Mouse (Mus musculus): ENCODE data around the gene Bmpr1a.
"Not testable (repeated sequence)": the region's sequence is repeated elsewhere in the genome, so short reads cannot be mapped to it uniquely, and the experiment has no call there.

The Bmpr1a gene

DNA sequence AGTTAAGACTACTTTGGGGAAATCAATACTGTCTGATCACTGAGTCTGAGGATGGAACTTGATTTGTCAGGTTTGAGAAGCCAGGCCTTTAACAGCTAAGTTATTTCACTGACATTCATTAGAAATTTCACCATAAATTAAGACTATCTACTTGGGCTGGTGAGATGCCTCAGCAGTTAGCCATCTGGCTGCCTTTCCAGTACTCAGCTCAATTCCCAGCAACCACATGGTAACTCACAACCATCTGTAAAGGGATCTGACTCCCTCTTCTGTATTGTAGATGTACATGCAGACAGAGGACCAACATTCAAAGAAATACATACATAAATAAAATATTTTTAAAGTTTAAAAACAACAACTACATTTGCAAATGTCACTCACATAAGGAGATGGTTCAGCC is 51.3 kb downstream of the Bmpr1a start:
- DNase-seq (ENCODE audit: low read depth, low spot score) = no peak

DNA sequence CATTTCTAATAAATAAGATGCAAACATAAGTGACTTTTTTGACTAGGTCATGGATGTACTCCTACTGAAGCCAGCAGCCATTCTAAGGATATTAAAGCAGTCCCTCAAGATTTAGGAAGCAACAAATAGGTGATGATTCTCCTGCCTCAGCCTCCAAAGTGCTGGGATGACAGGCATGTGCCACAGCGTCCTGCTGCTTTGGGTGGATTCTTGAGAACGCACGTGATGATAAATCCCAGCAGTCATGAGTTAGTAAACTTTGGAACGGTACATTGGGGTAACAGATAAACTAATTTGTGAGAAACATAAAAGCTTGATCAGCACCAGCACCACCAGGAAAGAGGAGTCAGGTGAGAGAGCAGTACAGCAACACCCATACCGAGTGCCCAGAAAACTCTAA is 52.7 kb downstream of the Bmpr1a start:
- no peak for DNase-seq (ENCODE audit: low read depth, low spot score)

DNA sequence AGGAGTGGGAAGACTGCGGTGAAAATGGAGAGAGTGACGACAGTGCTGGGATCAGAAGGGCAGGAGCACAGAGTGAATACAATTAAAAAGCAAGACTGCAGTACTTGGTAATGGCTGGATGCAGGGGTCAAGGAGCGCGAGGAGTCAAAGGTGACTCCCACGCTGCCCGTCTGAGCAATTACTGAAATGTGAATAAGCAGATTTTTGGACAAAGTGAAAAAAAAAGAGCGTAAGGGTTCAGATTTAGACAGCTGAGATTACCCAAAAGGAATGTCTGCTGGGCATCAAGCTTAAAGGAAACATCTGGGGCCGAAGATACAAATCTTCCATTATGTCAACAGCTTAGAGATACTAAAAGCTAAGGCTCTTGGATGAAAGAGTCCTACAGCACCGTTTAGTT is 53.3 kb downstream of the Bmpr1a start:
- no peak for DNase-seq (ENCODE audit: low read depth, low spot score)

DNA sequence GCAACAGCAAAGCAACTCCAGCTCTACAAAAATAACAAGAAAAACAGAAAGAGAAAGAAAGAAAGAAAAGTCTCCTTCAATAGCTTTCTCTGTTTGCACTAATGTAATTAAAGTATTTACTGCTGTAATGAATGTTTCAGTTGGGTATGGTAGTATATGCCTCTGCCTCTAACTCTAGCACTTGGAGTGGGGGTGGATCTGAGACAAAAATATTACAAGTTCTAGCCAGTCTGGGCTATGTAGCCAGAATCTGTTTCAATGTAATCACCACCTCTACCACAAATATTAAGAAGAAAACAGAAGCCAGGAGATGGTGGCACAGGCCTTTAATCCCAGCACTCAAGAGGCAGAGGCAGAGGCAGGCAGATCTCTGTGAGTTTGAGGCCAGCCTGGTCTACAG is 54.7 kb downstream of the Bmpr1a start:
- no peak for DNase-seq (ENCODE audit: low read depth, low spot score)

DNA sequence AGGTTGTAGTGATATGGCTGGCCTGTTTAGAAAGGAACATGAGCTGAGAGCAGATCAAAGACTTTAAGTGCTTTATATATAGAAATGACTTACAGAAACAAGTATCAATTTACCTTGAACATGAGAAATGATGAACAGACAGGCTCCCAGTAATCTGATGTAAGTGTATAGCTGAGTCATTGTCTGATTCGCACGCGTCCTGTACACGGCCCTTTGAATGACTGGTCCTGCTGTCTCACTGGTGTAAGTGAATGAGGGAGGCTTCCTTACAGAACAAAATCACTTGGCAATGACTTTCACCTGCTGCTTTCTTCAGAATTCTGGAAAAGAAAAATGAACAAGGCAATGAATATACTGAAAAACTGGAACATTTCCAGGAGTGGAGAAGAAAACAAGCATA is 55.5 kb downstream of the Bmpr1a start:
- no peak for DNase-seq (ENCODE audit: low read depth, low spot score)

DNA sequence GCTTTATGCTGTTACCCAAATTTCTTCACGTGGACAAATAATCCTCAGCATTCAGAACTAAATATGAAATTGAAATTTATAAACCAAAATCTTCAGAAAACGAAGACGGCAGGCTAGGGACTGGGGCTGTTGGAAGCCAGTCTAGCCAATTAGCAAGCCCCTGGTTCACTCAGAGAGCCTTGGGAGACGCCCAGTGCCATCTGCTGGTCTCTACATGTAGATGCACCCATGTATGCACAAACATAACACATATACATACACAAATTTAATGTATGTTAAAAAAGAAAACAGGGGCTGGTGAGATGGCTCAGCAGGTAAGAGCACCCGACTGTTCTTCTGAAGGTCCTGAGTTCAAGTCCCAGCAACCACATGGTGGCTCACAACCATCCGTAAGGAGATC is 56.5 kb downstream of the Bmpr1a start:
- no peak for DNase-seq (ENCODE audit: low read depth, low spot score)

DNA sequence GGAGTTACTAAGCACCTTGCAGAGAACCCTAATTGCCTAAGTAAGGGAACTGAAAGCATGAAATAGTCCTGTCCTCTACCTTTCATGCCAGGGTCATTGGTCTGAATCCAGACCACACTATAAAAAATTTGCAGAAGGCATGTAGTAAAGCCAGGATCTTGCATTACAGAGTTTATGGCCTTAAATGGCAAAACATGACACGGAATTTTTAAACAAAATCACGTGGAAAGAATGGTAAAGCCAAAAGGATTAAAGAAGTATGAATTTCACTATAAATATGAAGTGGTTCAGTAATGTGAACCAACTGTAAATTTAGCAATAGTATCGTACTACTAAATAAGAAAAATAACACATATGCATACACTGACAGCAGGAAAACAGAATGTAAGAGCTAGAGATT is 57.8 kb downstream of the Bmpr1a start:
- no peak for DNase-seq (ENCODE audit: low read depth, low spot score)

DNA sequence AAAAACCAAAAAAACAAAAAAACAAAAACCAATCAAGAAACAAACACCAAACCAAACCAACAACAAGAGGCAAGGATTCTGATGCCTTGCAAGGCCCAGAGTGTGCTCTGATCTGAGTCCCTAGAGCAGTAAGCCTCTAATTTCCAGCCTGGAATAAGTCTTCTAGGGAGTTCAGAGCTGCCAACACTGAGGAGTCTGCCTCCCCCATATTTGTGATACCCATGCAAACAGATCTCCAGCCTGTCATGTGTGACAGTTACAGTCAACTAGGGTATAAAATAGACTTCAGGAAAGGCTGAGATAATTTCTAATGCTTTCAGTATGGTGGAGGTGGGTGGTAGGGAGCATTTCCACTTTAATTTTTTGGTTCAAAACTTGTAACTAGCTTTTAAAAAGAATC is 58.2 kb downstream of the Bmpr1a start:
- no peak for DNase-seq (ENCODE audit: low read depth, low spot score)

DNA sequence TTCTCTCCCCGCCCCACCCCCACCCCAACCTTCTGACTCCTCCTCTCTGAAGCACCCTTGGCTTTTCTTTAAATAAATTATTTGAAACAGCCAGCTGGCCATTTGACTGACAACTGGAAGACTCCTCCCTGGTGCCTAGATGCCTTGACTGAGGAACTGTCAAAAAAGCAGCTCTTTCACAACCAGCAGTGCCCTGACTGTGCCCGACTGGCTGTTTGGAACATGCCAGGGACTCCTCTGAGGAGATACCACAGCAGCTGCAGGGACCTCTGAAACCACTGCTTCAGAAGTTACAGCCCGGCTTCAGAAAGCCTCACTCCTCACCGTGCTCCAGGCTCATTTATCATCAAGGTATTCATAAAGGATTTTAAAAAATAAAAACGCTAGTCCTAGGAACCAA is 58.8 kb downstream of the Bmpr1a start:
- peak; percentile 31 for DNase-seq (ENCODE audit: low read depth, low spot score)

DNA sequence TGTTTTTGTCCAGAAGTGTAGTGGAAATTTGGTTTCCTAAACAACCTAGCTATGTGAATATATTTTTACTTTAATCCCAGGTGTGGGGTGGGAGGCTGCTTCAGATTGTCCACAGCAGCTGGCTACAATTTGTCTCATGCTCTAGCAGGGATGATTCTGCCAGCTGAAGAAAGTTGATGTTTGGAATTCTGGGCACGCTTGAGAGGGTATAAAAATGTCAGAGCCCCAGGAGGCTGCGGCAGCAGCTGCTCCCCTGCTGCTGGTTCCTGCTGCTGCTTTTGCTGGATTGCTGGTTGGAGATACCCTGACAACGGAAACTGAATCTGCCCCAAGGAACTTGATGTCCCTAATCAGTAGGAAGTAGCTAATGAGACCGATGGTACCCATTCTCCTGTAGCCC is 60.6 kb downstream of the Bmpr1a start:
- DNase-seq (ENCODE audit: low read depth, low spot score) = peak; percentile 38

DNA sequence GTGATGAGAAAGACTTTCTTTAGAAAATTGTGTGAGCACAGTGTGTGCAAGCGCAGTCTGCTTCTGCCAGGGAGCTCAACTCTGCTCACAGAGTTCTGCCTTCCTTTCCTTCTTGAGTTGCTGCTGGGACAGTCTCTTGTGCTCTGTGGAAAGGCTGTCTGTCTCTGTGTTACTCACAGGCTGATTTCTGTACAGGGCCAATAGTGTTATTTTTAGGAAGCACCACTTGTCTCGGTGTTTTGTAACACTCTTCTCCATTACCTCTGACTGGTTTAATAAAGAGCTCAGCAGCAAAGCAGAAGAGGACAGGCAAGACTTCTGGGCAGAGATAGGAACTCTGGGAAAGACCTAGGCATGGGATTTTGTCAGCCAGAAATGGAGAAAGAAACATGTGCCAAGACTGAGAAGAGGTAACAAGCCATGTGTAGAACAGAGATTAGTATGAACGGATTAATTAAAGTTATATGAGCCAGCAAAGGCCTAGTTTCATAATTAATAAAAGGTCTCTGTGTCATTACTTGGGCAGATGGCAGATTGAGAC is 62.5 kb downstream of the Bmpr1a start:
- DNase-seq (ENCODE audit: low read depth, low spot score) = peak; percentile 83

DNA sequence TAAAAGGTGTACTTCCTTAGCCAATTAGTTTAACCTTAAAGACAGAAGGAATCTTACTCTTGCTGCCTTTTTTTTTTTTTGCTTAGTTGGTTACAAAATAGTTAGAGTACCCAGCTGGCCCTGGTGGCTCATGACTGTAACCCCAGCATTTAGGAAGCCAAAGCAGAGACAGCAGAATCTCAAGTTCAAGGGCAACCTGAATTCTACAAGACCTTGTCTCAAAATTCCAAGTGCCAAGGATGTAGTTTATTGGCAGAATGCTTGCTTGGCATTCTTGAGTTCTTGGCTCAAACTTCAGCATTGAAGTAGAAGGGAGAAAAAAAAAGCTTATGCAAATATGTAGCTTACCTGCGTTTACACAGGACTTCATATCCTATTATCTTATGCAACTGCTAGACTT is 74.1 kb downstream of the Bmpr1a start:
- DNase-seq (ENCODE audit: low read depth, low spot score) = no peak

DNA sequence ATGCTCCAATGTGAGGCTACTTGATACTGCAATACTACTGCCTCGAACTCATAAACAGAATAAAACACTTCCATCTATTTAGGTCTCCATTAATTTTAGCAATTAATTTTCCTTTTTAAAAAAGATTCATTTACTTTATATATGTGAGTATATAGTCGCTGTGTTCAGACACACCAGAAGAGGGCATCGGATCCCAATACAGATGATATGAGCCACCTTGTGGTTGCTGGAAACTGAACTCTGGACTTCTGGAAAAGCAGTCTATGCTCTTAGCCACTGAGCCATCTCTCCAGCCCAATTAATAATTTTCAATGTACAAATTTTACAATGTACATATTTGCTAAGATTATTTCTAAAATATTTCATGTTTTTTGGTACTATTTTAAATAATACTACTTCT is 74.9 kb downstream of the Bmpr1a start:
- DNase-seq (ENCODE audit: low read depth, low spot score) = no peak

DNA sequence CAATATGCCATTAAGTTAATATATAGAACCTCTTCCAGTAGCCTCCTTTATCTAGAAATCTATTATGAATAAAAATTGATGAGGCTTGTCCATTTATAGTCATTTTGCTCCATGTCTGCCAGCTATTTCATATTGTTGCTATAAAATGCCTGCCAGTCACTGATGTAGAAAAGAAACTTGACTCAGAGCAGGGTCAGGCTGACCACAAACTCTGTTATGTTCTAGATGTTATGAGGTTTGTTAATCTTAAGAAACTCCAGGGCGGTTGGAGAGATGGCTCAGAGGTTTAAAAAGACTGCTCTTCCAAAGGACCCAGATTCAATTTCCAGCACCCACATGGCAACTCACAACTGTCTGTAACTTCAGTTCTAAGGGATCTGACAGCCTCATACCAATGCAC is 82.1 kb downstream of the Bmpr1a start:
- no peak for DNase-seq (ENCODE audit: low read depth, low spot score)

DNA sequence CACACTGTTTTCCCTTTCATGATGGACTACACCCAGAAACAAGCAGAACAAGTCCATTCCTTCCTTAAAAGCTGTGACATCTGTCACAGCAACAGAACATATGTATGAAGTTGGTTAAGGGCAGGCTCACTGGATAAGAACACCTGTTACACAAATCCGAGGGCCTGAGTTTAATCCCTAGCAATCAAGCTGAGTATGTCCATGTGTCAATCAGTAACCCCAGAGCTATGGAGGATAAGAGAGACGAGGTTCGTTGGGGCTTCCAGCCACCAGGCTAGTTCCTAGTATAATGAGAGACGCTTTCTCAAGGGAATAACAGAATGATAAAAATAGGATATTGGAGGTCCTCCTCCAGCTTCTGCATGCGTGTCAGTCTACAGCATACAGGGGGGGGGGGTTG is 85.6 kb downstream of the Bmpr1a start:
- no peak for DNase-seq (ENCODE audit: low read depth, low spot score)

DNA sequence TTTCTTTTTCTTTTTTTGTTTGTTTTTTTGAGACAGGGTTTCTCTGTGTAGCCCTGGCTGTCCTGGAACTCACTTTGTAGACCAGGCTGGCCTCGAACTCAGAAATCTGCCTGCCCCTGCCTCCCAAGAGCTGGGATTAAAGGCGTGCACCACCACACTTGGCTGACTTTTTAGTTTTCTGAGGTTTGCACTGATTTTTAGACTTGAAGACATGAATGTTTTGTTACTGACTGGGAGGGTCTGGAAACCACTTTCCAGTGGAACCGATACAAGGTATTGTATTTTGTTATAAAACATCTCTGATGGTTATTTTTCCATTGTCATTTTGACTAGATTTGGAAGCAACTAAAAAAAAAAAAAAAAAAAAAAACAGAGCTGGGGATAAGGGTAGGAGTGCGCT is 86.2 kb downstream of the Bmpr1a start:
- not testable (repeated sequence) for DNase-seq (ENCODE audit: low read depth, low spot score)

DNA sequence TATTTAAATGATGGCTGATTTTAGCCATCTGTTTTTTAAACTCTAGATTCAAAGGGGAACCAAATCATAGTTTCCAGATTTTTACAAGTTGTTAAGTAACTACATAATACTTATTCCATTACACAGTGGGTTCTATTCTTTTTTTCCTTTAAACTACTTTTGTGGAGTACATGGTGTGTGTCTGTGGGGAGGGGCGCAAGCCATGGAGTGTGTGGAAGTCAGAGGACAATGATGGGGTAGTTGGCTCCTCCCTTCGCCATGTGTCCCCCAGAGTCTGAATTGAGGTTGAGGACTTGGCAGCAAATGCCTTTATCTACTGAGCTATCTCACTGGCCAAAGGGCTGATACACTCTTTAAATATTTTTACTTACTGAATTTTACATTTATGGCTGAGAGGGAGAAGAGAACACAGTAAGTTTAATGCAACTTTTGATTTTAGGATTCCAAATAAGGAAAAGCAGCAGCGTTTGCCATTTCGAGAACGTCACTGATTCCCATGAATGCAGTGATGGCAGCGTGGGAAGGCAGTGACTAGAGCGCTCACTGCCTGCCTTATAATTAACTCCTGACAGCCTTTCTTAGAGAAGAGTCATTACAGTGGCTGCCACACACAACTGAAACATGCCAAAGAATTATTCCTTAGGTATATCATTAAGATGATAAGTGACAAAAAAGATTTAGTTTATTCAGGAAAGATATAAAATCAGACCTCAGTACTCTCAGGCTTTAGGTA is 90.8 kb downstream of the Bmpr1a start:
- no peak for DNase-seq (ENCODE audit: low read depth, low spot score)

DNA sequence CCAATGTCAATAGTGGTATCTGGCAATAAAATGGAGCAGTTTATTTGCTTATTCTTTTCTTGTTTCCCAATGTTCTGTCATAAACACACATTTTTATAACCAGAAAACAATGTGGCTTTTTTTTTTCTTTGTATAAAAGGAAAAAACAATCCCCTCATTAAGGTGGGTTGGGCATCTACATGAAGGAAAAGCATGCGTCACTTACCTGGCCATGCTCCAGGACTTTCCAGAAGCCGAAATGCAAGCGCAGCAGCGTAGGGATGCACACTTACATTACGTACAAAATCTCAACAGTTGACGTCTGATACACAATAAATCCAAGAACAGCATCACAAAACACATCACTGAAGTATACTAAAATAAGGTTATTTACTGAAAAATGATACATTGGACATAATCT is 92.4 kb downstream of the Bmpr1a start:
- no peak for DNase-seq (ENCODE audit: low read depth, low spot score)

DNA sequence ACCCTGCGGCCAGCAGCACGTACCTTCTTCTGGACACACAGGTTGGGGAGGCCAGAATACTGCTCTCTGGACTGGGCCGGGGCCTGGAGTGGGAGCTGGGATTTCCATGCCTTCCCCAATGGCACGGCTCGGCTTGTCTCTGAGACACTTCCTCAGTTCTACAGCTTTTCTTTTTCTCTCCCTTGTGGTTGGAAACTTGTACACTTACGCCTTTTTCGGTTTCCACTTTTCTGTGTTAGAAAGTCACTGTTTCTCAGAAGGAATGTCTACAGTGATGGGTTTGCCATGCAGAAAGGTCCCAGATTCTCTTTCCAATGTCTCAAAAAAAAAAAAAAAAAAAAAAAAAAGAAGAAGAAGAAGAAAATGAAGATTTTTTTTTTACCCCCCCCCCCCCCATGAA is 99.7 kb downstream of the Bmpr1a start:
- DNase-seq (ENCODE audit: low read depth, low spot score) = no peak

DNA sequence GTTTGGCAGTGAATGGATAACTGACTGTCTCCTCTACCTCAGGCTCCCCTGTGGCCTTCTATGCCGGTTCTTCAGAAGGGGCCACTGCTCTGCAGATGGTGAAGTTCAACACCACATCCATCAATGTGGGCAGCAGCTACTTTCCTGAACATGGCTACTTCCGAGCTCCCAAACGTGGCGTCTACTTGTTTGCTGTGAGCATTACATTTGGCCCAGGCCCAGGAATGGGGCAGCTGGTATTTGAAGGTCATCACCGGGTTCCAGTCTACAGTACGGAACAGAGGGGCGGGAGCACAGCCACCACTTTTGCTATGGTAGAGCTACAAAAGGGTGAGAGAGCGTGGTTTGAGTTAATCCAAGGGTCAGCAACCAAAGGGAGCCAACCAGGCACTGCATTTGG is 100.3 kb downstream of the Bmpr1a start:
- DNase-seq (ENCODE audit: low read depth, low spot score) = no peak

DNA sequence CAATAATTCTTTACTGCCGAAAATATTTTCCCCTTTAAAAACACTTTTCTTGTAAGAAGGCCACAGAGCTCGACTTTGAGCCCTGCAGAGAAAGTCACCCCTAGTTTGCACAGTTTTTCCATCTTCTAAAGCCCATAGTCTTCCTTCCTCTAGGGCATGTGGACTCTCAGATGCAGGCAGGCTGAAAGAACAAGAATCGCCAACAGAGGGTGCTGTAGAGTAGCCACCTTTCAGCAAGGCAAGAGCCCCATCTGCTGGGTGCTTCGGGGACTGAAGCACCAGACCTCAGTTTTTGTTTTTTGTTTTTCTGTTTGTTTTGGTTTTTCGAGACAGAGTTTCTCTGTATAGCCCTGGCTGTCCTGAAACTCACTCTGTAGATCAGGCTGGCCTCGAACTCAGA is 102.0 kb downstream of the Bmpr1a start:
- peak; percentile 80 for DNase-seq (ENCODE audit: low read depth, low spot score)

DNA sequence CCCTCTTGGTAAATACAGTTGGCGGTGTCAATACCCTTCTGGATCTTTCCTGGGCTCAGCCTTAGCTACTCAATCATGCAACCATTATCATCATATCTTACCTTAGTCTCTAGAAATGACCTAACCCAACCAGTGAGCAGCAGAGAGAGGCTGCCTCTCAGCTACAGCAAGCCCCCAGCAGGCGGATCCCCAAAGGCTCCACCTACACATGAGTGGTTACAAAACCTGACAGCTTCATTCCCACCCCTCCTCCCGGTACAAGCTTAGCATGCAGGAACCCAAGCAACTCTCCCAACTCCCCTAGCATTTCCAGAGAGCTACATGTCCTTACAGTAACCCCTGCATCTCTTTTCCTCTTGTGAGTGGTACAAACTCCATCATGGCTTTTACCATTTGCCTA is 103.1 kb downstream of the Bmpr1a start:
- no peak for DNase-seq (ENCODE audit: low read depth, low spot score)

DNA sequence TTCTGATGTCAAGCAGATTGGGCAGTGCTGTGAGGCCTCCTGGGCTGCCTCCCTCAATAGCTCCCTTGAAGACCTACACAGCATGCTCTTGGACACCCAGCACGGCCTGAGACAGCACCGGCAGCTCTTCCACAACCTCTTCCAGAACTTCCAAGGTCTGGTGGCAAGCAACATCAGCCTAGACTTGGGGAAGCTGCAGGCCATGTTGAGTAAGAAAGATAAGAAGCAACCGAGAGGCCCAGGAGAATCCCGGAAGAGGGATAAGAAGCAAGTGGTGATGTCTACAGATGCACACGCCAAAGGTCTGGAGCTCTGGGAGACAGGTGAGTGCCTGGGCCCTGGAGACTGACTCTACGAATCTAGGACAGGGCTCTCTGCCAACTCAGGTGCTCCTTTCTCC is 103.8 kb downstream of the Bmpr1a start:
- no peak for DNase-seq (ENCODE audit: low read depth, low spot score)

DNA sequence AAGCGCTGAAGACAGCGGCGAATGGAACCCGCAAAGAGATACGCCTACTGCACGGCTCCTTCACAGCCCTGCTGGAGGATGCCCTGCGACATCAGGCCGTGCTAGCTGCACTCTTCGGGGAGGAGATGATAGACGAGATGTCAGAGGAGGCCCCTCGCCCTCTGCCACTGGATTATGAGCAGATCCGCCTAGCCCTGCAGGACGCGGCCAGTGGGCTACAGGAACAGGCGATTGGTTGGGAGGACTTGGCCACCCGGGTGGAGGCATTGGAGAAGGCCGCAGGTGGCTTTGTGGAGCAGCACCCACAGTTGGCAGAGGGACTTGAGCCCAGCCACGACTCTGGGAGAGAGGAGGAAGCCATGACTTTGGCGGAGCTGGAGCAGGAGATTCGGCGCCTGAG is 104.2 kb downstream of the Bmpr1a start:
- DNase-seq (ENCODE audit: low read depth, low spot score) = no peak
